Mouse (Mus musculus): Measurements from ENCODE around the gene Nptxr. TPM values are rescaled to one million over a fixed set of nuclear protein-coding genes. Genes with fewer than 3 reads are reported as not detected.
A peak's percentile ranks its signal among the peaks of the same experiment; 100 is the strongest.

Nptxr gene
- total and polyA plus RNA-seq, 2 experiments from 2014 or later: 1.00 to 13.7 TPM

- ATAC-seq (ENCODE audit: insufficient read depth, low read depth) (no peak), DNase-seq (ENCODE audit: low spot score) (no peak)
- peaks cover 9% of the 10 kb centered on the region; the same call in 1 of the 2 replicates for H3K4me1 ChIP-seq (ENCODE audit: control insufficient read depth, insufficient read depth)
- no peaks in the 10 kb centered on the region for H3K9me3 ChIP-seq (replicated peaks; ENCODE audit: control insufficient read depth, low read length)
- H3K36me3 ChIP-seq (replicated peaks; ENCODE audit: control insufficient read depth, insufficient read depth, low read length): peaks cover 35% of the 10 kb centered on the region
- TF ChIP-seq CTCF (IDR thresholded peaks at IDR 0.05; ENCODE audit: low read depth) (no peak), EP300 (IDR thresholded peaks at IDR 0.05; ENCODE audit: low read depth) (no peak)
- H3K27ac ChIP-seq (ENCODE audit: low read depth): no peak overlapping the region
- 81% methylated on average over 9 of the region's 9 CpGs for WGBS
- H3K27me3 ChIP-seq (ENCODE audit: control insufficient read depth, insufficient read depth, low read length): no peaks in the 10 kb centered on the region
- H3K9ac ChIP-seq (replicated peaks; ENCODE audit: low read depth, low read length): no peak overlapping the region
- H3K4me3 ChIP-seq (ENCODE audit: low read depth, low read length): no peak overlapping the region
- H3K4me2 ChIP-seq (ENCODE audit: low read depth, low read length): no peak overlapping the region
Observed at GRCm38 (mm10) chr15:79826221-79826935, 21.8 kb upstream of the Nptxr start.

GRCm38 (mm10) chr15:79825146-79825825 is 20.7 kb upstream of the Nptxr start:
- ATAC-seq (ENCODE audit: insufficient read depth, low read depth): no peak
- peaks cover 35% of the 10 kb centered on the region for H3K36me3 ChIP-seq (replicated peaks; ENCODE audit: control insufficient read depth, insufficient read depth, low read length)
- no peak overlapping the region for H3K9ac ChIP-seq (replicated peaks; ENCODE audit: low read depth, low read length)
- 62% methylated on average over 14 of the region's 14 CpGs for WGBS
- H3K4me3 ChIP-seq (ENCODE audit: low read depth, low read length): no peak overlapping the region
- H3K27ac ChIP-seq (ENCODE audit: low read depth): no peak overlapping the region
- no peaks in the 10 kb centered on the region for H3K9me3 ChIP-seq (replicated peaks; ENCODE audit: control insufficient read depth, low read length)
- no peak for TF ChIP-seq EP300 (IDR thresholded peaks at IDR 0.05; ENCODE audit: low read depth)
- TF ChIP-seq CTCF (IDR thresholded peaks at IDR 0.05; ENCODE audit: low read depth): peak; percentile 45
- no peaks in the 10 kb centered on the region for H3K27me3 ChIP-seq (ENCODE audit: control insufficient read depth, insufficient read depth, low read length)
- H3K4me2 ChIP-seq (ENCODE audit: low read depth, low read length): no peak overlapping the region
- no peak for DNase-seq (ENCODE audit: low spot score)
- H3K4me1 ChIP-seq (ENCODE audit: control insufficient read depth, insufficient read depth): peaks cover 9% of the 10 kb centered on the region; the same call in 1 of the 2 replicates

GRCm38 (mm10) chr15:79823588-79824280 is 19.2 kb upstream of the Nptxr start:
- 53% methylated on average over 19 of the region's 19 CpGs for WGBS
- H3K4me3 ChIP-seq (ENCODE audit: low read depth, low read length): no peak overlapping the region
- H3K4me1 ChIP-seq (ENCODE audit: control insufficient read depth, insufficient read depth): peaks cover 9% of the 10 kb centered on the region; the same call in 1 of the 2 replicates
- H3K9me3 ChIP-seq (replicated peaks; ENCODE audit: control insufficient read depth, low read length): no peaks in the 10 kb centered on the region
- ATAC-seq (ENCODE audit: insufficient read depth, low read depth) (peak; percentile 66), DNase-seq (ENCODE audit: low spot score) (peak; percentile 33)
- no peak overlapping the region for H3K27ac ChIP-seq (ENCODE audit: low read depth)
- H3K4me2 ChIP-seq (ENCODE audit: low read depth, low read length): no peak overlapping the region
- TF ChIP-seq CTCF (IDR thresholded peaks at IDR 0.05; ENCODE audit: low read depth) (no peak), EP300 (IDR thresholded peaks at IDR 0.05; ENCODE audit: low read depth) (no peak)
- no peak overlapping the region for H3K9ac ChIP-seq (replicated peaks; ENCODE audit: low read depth, low read length)
- peaks cover 35% of the 10 kb centered on the region for H3K36me3 ChIP-seq (replicated peaks; ENCODE audit: control insufficient read depth, insufficient read depth, low read length)
- no peaks in the 10 kb centered on the region for H3K27me3 ChIP-seq (ENCODE audit: control insufficient read depth, insufficient read depth, low read length)

GRCm38 (mm10) chr15:79822265-79823199 is 18.0 kb upstream of the Nptxr start:
- 51% methylated on average over 13 of the region's 13 CpGs for WGBS
- Histone ChIP-seq H3K9me3 (replicated peaks; ENCODE audit: control insufficient read depth, low read length) (0 out of 2 replicates have a peak, but pooled peaks cover 4% of the 10 kb centered on the region), H3K9ac (replicated peaks; ENCODE audit: low read depth, low read length) (0 out of 2 replicates have a peak overlapping the region, but pooled peaks have one; percentile 10), H3K36me3 (replicated peaks; ENCODE audit: control insufficient read depth, insufficient read depth, low read length) (peaks cover 26% of the 10 kb centered on the region), H3K4me2 (ENCODE audit: low read depth, low read length) (no peak overlapping the region), H3K27ac (ENCODE audit: low read depth) (no peak overlapping the region), H3K4me1 (ENCODE audit: control insufficient read depth, insufficient read depth) (peaks cover 9% of the 10 kb centered on the region; the same call in 1 of the 2 replicates), H3K27me3 (ENCODE audit: control insufficient read depth, insufficient read depth, low read length) (no peaks in the 10 kb centered on the region), H3K4me3 (ENCODE audit: low read depth, low read length) (no peak overlapping the region)
- DNase-seq (ENCODE audit: low spot score): no peak
- no peak for TF ChIP-seq EP300 (IDR thresholded peaks at IDR 0.05; ENCODE audit: low read depth)
- ATAC-seq (ENCODE audit: insufficient read depth, low read depth): no peak

- Histone ChIP-seq H3K4me2 (ENCODE audit: low read depth, low read length) (no peak overlapping the region), H3K4me1 (ENCODE audit: control insufficient read depth, insufficient read depth) (peaks cover 9% of the 10 kb centered on the region; the same call in 1 of the 2 replicates), H3K9me3 (replicated peaks; ENCODE audit: control insufficient read depth, low read length) (0 out of 2 replicates have a peak, but pooled peaks cover 4% of the 10 kb centered on the region), H3K27ac (ENCODE audit: low read depth) (no peak overlapping the region), H3K27me3 (ENCODE audit: control insufficient read depth, insufficient read depth, low read length) (no peaks in the 10 kb centered on the region), H3K36me3 (replicated peaks; ENCODE audit: control insufficient read depth, insufficient read depth, low read length) (peaks cover 7% of the 10 kb centered on the region; the same call in 1 of the 2 replicates), H3K4me3 (ENCODE audit: low read depth, low read length) (no peak overlapping the region), H3K9ac (replicated peaks; ENCODE audit: low read depth, low read length) (no peak overlapping the region)
- ATAC-seq (ENCODE audit: insufficient read depth, low read depth) (no peak), DNase-seq (ENCODE audit: low spot score) (no peak)
- TF ChIP-seq CTCF (IDR thresholded peaks at IDR 0.05; ENCODE audit: low read depth) (no peak), EP300 (IDR thresholded peaks at IDR 0.05; ENCODE audit: low read depth) (no peak)
- 80% methylated on average over 4 of the region's 4 CpGs for WGBS
Observed at GRCm38 (mm10) chr15:79818325-79818724, 13.8 kb upstream of the Nptxr start.
